Mouse (Mus musculus) lung, adult 2 months (tissue): ENCODE results near the gene Eln.

ENCODE experiments used
- CTCF ChIP-seq: fragments of 200-500 bp; IDR thresholded peaks from 2 replicates; pipeline ENCODE4 v1.5.1; 2011; ENCODE audit warnings: mild to moderate bottlenecking, low read length, control low read depth; ENCODE audit not compliant: insufficient read depth
- POLR2A ChIP-seq: fragments of 200-500 bp; IDR thresholded peaks from 2 replicates; pipeline ENCODE4 v1.6.1; 2011; ENCODE audit warnings: low read depth, mild to moderate bottlenecking, control low read depth, low read length, borderline replicate concordance; ENCODE audit errors: extremely low read depth

DNA sequence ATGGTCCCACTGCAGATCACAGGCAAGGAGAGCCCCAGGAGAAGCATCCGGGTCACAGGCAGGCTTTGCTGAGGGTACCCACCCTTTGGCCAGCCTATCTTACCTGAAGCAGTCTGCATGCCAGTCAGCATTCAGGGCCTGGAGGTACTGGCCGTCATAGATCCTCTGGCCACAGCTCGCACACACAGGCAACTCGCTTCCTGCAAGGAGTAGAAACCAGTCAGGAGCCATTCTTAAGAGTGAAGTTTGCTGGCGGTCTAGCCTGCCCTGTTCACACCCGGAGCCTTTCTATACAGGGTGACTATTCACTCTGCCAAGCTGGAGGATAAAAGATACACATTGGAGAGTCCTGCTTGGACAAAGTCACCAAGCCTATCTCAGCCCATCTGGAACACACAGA is 60.6 kb downstream of the Eln start:
- no peak for TF ChIP-seq CTCF
- TF ChIP-seq POLR2A = no peak
